Mouse (Mus musculus) liver, embryonic 13.5 days (tissue): Measurements from ENCODE around the gene Aff4. TPM values are rescaled to one million over a fixed set of nuclear protein-coding genes. Genes with fewer than 3 reads are reported as not detected.
A peak's percentile ranks its signal among the peaks of the same experiment; 100 is the strongest.
"Not testable (repeated sequence)": the region's sequence is repeated elsewhere in the genome, so short reads cannot be mapped to it uniquely, and the experiment has no call there.

Source experiments
- ATAC-seq: fragments of 200-750 bp; cut with Nextera tagmentation; 2 replicates; pipeline ENCODE4 v1.8.0; 2017; ENCODE audit warnings: low read depth, mild to moderate bottlenecking, moderate number of reproducible peaks, moderate library complexity
- DNase-seq: peaks from one replicate; pipeline ENCODE4 v3.0.0; 2022
- H3K27ac ChIP-seq: fragments of 300-500 bp; sonication (generic); 2 replicates; pipeline ENCODE4 v1.5.1; 2015; ENCODE audit warnings: moderate library complexity, mild to moderate bottlenecking, inconsistent platforms
- H3K27me3 ChIP-seq: fragments of 300-500 bp; sonication (generic); 2 replicates; pipeline ENCODE4 v1.6.1; 2015; ENCODE audit warnings: mild to moderate bottlenecking, inconsistent platforms
- H3K36me3 ChIP-seq: fragments of 300-500 bp; sonication (generic); 2 replicates; pipeline ENCODE4 v1.6.1; 2015; ENCODE audit warnings: mild to moderate bottlenecking, inconsistent platforms
- H3K4me1 ChIP-seq: fragments of 300-500 bp; sonication (generic); replicated peaks from 2 replicates; pipeline ENCODE4 v1.6.1; 2015; ENCODE audit warnings: inconsistent platforms
- H3K4me2 ChIP-seq: fragments of 300-500 bp; sonication (generic); 2 replicates; pipeline ENCODE4 v1.6.1; 2015; ENCODE audit warnings: inconsistent platforms, mild to moderate bottlenecking, moderate library complexity
- H3K4me3 ChIP-seq: fragments of 300-500 bp; sonication (generic); replicated peaks from 2 replicates; pipeline ENCODE4 v1.5.1; 2015; ENCODE audit warnings: mild to moderate bottlenecking, inconsistent platforms
- H3K9ac ChIP-seq: fragments of 300-500 bp; sonication (generic); 2 replicates; pipeline ENCODE4 v1.6.1; 2015; ENCODE audit warnings: mild to moderate bottlenecking, inconsistent platforms
- H3K9me3 ChIP-seq: fragments of 300-500 bp; sonication (generic); replicated peaks from 2 replicates; pipeline ENCODE4 v1.6.1; 2016; ENCODE audit warnings: inconsistent platforms
- WGBS: fragments of 180-500 bp; shearing (Covaris S2); methylation state at CpG from one replicate; pipeline ENCODE4 v1.1.7; 2015; ENCODE audit not compliant: insufficient replicate concordance; 5-methylcytosine and 5-hydroxymethylcytosine counted together
- polyA plus RNA-seq: library from polyadenylated mRNA; unstranded; fragments of >200 nt; fragmentation: Nextera tagmentation; extraction: Ambion mirVana; gene quantifications from 2 replicates; pipeline ENCODE4 v1.2.1, GENCODE M21; 2015

Aff4 gene
- polyA plus RNA-seq, 1 experiment from 2014 or later = 6.5 TPM

DNA sequence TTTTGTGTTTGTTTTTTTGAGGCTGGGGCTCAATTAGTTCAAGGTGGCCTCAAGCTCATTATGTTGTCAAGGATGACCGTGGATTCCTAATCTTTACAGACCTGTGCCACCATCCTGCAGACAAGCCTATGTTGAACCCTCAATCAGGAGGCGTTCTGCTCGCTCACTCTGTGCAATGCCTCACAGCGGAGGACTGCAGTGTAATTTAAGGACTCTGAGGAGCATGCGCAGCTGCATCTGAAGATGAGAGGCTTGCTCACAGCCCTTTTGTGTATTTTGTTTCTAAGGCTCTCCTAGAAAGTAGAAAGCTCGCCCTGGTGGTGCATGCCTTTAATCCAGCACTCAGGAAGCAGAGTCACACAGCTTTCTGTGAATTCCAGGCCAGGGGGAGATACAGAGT is 33.6 kb upstream of the Aff4 start:
- Histone ChIP-seq H3K9me3 (no peaks in the 10 kb centered on the region), H3K4me2 (no peak overlapping the region), H3K27me3 (0 out of 2 replicates have a peak, but pooled peaks cover 3% of the 10 kb centered on the region), H3K4me3 (no peak overlapping the region), H3K4me1 (peaks cover 3% of the 10 kb centered on the region; the same call in 1 of the 2 replicates), H3K36me3 (no peaks in the 10 kb centered on the region), H3K27ac (no peak overlapping the region), H3K9ac (no peak overlapping the region)
- WGBS = 54% methylated on average over 6 of the region's 6 CpGs
- no peak for DNase-seq
- no peak for ATAC-seq

DNA sequence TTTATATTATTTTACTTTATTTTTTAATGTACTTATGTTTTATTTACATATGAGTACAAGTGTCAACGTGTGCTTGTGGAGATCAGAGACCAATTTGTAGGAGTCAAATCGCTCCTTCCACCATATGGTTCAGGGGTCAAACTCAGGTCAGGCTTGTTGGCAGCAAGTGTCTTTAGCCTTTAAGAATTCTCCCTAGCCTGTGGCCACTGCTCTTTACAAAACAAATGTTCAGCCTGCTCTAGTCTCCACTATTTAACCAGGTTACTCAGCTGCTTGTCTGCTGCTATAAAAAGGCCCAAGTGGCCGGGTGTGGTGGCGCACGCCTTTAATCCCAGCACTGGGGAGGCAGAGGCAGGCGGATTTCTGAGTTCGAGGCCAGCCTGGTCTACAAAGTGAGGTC is 32.6 kb upstream of the Aff4 start:
- no peak overlapping the region for H3K4me3 ChIP-seq
- 76% methylated on average over 7 of the region's 7 CpGs for WGBS
- no peak overlapping the region for H3K4me2 ChIP-seq
- H3K36me3 ChIP-seq = no peaks in the 10 kb centered on the region
- no peaks in the 10 kb centered on the region for H3K27me3 ChIP-seq
- no peak overlapping the region for H3K27ac ChIP-seq
- no peaks in the 10 kb centered on the region for H3K9me3 ChIP-seq
- no peak for DNase-seq
- peaks cover 3% of the 10 kb centered on the region; the same call in 1 of the 2 replicates for H3K4me1 ChIP-seq
- no peak for ATAC-seq
- H3K9ac ChIP-seq = no peak overlapping the region

DNA sequence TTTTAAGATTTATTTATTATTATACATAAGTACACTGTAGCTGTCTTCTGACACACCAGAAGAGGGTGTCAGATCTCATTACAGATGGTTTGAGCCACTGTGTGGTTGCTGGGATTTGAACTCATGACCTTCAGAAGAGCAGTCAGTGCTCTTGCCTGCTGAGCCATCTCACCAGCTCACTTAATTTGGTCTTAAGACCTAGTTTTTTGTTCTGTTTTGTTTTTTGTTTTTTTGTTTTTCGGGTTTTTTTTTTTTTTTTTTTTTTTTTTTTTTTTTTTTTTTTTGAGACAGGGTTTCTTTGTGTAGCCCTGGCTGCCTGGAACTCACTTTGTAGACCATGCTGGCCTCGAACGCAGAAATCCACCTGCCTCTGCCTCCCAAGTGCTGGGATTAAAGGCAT is 32.1 kb upstream of the Aff4 start:
- H3K4me1 ChIP-seq, H3K27ac ChIP-seq, DNase-seq, H3K4me3 ChIP-seq, H3K9me3 ChIP-seq, H3K9ac ChIP-seq, ATAC-seq, H3K4me2 ChIP-seq, H3K27me3 ChIP-seq, H3K36me3 ChIP-seq: not testable (repeated sequence)
- 79% methylated on average over 3 of the region's 3 CpGs for WGBS

DNA sequence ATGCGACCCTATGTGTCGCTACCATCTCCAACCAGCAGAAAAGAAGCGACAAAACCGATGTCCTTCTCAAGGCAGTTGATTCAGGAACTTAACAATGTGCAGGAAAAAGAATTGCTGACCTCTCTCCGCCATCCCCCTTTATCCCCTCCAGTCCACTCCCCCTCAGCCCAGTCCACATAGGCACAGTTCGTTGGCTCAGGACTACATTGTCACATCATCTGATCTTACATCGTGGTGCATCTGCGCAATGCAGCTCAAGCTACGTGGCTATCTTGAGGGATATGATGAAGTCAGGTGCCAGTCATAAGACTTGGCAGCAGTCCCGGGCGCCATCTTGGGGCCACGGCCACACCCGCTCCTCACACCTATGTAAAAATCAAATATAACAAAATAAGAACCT is 30.8 kb upstream of the Aff4 start:
- H3K4me2 ChIP-seq, H3K9me3 ChIP-seq, H3K27me3 ChIP-seq, DNase-seq, H3K4me1 ChIP-seq, H3K27ac ChIP-seq, H3K4me3 ChIP-seq, H3K36me3 ChIP-seq, ATAC-seq, H3K9ac ChIP-seq: not testable (repeated sequence)
- 84% methylated on average over 13 of the region's 13 CpGs for WGBS

DNA sequence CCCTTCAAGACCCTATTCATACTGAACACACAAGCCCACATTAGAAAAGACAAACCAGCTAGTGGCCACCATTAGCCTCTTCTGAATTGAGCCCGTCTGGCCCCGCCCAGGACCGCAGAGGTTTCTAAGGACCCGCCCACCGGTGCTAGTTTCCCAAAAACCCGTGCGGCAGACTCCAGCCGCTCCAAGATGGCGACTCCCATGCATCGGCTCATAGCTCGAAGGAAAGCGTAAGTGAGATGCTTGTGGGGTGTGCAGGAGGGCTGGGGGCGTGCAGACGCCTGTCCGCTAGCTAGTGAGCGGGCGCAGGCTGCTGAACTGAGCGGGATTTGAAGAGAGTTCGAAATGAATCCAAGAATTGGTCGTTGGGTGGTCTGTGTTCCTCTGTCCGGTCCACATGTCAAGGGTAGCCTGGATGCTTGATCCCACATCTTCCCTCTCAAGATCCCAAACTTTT is 26.1 kb upstream of the Aff4 start, which contains the start of gene Zcchc10:
Gene Zcchc10 (plus strand): TSS at position 168 of the 457 bp plus-strand sequence.
- H3K4me1 ChIP-seq = peaks cover 20% of the 10 kb centered on the region
- no peaks in the 10 kb centered on the region for H3K27me3 ChIP-seq
- peak within 1 kb of the TSS; percentile 4; the same call in 1 of the 2 replicates for H3K27ac ChIP-seq
- peak within 1 kb of the TSS; percentile 76 for H3K4me3 ChIP-seq
- peak; percentile 97 for ATAC-seq
- H3K9me3 ChIP-seq = no peaks in the 10 kb centered on the region
- peak within 1 kb of the TSS; percentile 80 for H3K9ac ChIP-seq
- H3K36me3 ChIP-seq = peaks cover 27% of the 10 kb centered on the region
- peak; percentile 87 for DNase-seq
- WGBS = under 1% methylated on average over 21 of the region's 21 CpGs
- H3K4me2 ChIP-seq = peak within 1 kb of the TSS; percentile 84

- Histone ChIP-seq H3K36me3 (peaks cover 65% of the 10 kb centered on the region), H3K27me3 (no peaks in the 10 kb centered on the region), H3K4me3 (no peak overlapping the region), H3K9me3 (no peaks in the 10 kb centered on the region), H3K9ac (no peak overlapping the region), H3K4me1 (peaks cover 16% of the 10 kb centered on the region), H3K27ac (no peak overlapping the region), H3K4me2 (no peak overlapping the region)
- DNase-seq (no peak), ATAC-seq (no peak)
- whole genome bisulfite sequencing = 42% methylated on average over 7 of the region's 7 CpGs
Measured at GRCm38 (mm10) chr11:53330325-53330724, 20.3 kb upstream of the Aff4 start.

- Histone ChIP-seq H3K4me1 (peaks cover 16% of the 10 kb centered on the region), H3K9me3 (no peaks in the 10 kb centered on the region), H3K27me3 (no peaks in the 10 kb centered on the region), H3K36me3 (peaks cover 65% of the 10 kb centered on the region), H3K27ac (no peak overlapping the region), H3K4me2 (no peak overlapping the region), H3K9ac (no peak overlapping the region), H3K4me3 (no peak overlapping the region)
- ATAC-seq (no peak), DNase-seq (no peak)
- 81% methylated on average over 6 of the region's 6 CpGs for WGBS
Measured at GRCm38 (mm10) chr11:53331121-53331520, 19.5 kb upstream of the Aff4 start.

- no peaks in the 10 kb centered on the region for H3K9me3 ChIP-seq
- WGBS = 71% methylated on average over 14 of the region's 14 CpGs
- H3K4me1 ChIP-seq = peaks cover 12% of the 10 kb centered on the region
- DNase-seq (no peak), ATAC-seq (no peak)
- H3K27ac ChIP-seq = no peak overlapping the region
- no peak overlapping the region for H3K4me2 ChIP-seq
- peaks cover 61% of the 10 kb centered on the region for H3K36me3 ChIP-seq
- H3K9ac ChIP-seq = no peak overlapping the region
- no peaks in the 10 kb centered on the region for H3K27me3 ChIP-seq
- no peak overlapping the region for H3K4me3 ChIP-seq
Measured at GRCm38 (mm10) chr11:53332076-53332680, 18.5 kb upstream of the Aff4 start.

DNA sequence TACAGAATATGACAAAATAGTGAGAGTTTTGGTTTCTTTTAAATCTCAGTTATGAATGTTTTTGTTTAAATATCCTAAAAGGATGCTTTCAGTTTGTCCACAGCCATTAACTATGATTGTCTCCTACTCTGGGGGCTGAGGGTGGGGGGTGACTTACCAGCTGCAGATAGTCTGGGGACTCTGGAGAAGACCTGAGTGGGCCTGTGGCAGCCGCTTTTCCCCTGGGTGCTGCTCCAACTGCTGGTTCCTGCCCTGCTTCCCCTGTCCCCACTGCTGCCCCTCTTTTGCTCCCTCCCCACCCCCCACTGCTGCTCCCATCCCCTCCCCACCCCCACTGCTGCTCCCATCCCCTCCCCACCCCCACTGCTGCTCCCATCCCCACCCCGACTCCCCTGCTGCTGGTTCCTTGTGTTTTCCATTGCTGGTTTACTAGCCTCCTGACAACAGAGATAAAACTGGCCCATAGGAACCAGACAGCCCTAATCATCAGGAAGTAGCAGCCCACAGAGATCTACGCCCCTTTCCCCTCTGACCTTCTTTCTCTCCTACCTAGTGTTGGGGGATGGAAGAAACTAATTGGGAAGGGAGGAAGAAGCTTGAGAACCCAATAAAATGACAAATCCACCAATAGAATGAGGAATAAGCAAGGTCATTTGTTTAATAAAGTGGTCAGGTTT is 15.0 kb upstream of the Aff4 start:
- ATAC-seq = peak; percentile 62; the same call in 1 of the 2 replicates
- peaks cover 29% of the 10 kb centered on the region for H3K36me3 ChIP-seq
- no peak overlapping the region; the same call in 1 of the 2 replicates for H3K27ac ChIP-seq
- no peaks in the 10 kb centered on the region for H3K9me3 ChIP-seq
- H3K4me1 ChIP-seq = peaks cover 12% of the 10 kb centered on the region
- H3K4me3 ChIP-seq = no peak overlapping the region
- no peaks in the 10 kb centered on the region for H3K27me3 ChIP-seq
- WGBS = 11% methylated on average over 3 of the region's 3 CpGs
- no peak overlapping the region for H3K4me2 ChIP-seq
- no peak for DNase-seq
- no peak overlapping the region for H3K9ac ChIP-seq

GRCm38 (mm10) chr11:53336182-53336571 is 14.5 kb upstream of the Aff4 start:
- DNase-seq (no peak), ATAC-seq (no peak)
- Histone ChIP-seq H3K4me1 (peaks cover 12% of the 10 kb centered on the region), H3K4me3 (no peak overlapping the region), H3K36me3 (peaks cover 24% of the 10 kb centered on the region), H3K27ac (no peak overlapping the region), H3K9me3 (no peaks in the 10 kb centered on the region), H3K9ac (no peak overlapping the region), H3K27me3 (no peaks in the 10 kb centered on the region), H3K4me2 (no peak overlapping the region)

- Histone ChIP-seq H3K36me3 (peaks cover 17% of the 10 kb centered on the region), H3K4me1 (peaks cover 12% of the 10 kb centered on the region), H3K27me3 (no peaks in the 10 kb centered on the region), H3K9ac (no peak overlapping the region), H3K4me2 (no peak overlapping the region), H3K9me3 (no peaks in the 10 kb centered on the region), H3K27ac (no peak overlapping the region), H3K4me3 (no peak overlapping the region)
- DNase-seq (no peak), ATAC-seq (no peak)
- 54% methylated on average over 1 of the region's 1 CpGs for WGBS
Measured at GRCm38 (mm10) chr11:53336924-53337323, 13.7 kb upstream of the Aff4 start.

DNA sequence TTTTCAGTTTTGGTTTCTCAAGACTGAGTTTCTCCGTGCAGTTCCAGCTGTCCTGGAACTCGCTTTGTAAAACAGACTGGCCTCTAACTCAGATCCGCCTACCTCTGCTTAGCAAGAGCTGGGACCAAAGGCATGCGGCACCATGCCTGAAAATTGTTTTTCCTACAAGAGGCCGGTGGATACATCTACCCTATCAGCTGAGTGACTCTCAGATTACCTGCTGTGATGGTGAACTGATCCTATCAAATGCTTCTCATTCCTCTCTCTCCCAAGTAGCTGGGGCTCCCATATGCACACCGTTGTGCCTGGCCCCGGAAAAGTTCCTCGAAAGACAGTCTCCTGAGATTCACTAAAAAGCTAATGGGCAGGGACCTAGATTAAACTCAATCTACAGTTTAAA is 12.9 kb upstream of the Aff4 start:
- ATAC-seq = no peak
- Histone ChIP-seq H3K4me3 (no peak overlapping the region), H3K9ac (no peak overlapping the region), H3K4me2 (no peak overlapping the region), H3K4me1 (peaks cover 12% of the 10 kb centered on the region), H3K27ac (no peak overlapping the region), H3K36me3 (peaks cover 9% of the 10 kb centered on the region; the same call in 1 of the 2 replicates), H3K9me3 (no peaks in the 10 kb centered on the region), H3K27me3 (no peaks in the 10 kb centered on the region)
- 75% methylated on average over 8 of the region's 8 CpGs for WGBS
- DNase-seq = no peak
